ENCODE assay signal across 8 mouse cellular contexts in the genomic region with DNA sequence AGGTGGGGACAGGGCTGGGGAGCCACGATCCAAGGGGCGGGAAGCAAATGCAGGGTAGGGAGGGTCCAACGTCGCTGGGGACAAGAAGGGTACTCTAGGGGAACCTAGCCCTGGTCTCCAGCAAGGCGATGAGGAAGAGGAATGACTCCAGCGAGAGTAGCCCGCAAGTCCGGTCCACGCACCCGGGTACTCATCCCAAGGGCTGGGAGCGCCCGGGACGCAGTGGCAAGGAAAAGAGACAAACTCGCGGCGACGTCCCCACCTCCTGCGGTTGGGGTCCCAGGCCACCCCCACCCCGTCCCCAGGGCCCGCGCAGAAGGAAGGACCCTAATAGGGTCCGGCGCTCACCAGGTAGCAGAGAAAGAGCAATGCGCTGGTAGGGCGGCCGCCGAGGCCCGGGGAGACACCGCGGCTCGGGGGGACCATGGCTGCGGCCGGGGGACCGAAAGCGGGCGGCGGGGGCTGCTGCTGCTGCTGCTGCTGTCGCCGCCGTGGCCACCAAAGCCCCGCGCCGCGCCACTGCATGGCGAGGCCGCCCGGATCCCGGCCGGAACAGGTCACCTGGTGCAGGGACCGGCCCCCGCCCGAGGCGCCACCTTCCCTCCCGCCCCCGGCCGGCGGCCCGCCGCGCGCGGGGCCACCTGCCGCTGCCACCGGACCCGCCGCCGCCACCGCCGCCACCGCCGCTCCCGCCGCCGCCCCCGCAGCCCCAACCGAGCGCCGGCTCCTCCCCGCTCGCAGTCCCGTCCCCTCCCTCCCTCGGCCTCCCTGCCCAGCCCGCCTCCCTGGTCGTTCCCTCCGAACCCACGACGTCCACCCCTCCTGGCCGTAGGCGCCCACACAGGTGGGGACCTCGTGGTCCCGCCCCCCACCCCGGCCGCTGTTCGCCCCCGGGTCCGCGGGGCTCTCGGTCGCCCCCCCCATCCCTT. TPM values are rescaled to one million over a fixed set of nuclear protein-coding genes. Genes with fewer than 3 reads are reported as not detected.
A peak's percentile ranks its signal among the peaks of the same experiment; 100 is the strongest.
DNase-seq lines count a peak whose midpoint lies in the region; ATAC-seq and TF ChIP-seq lines count a peak whose summit lies in the region.

No protein-coding gene starts in this region.

- peaks cover 5% of the 10 kb centered on the region; the same call in 1 of the 2 replicates for H3K4me1 ChIP-seq in kidney, embryonic 14.5 days (ENCODE audit: control insufficient read depth, insufficient read depth, low read length)
- H3K4me1 ChIP-seq in embryonic facial prominence, embryonic 14.5 days (ENCODE audit: control insufficient read depth, insufficient read depth, low read length) = no peaks in the 10 kb centered on the region
- H3K4me1 ChIP-seq in hindbrain, embryonic 14.5 days (replicated peaks; ENCODE audit: control insufficient read depth, insufficient read depth, low read length) = peaks cover 14% of the 10 kb centered on the region
- peaks cover 2% of the 10 kb centered on the region for H3K4me1 ChIP-seq in liver, embryonic 16.5 days (ENCODE audit: control insufficient read depth, low read depth, low read length)
- peaks cover 17% of the 10 kb centered on the region for H3K4me1 ChIP-seq in olfactory bulb, adult 2 months (ENCODE audit: control insufficient read depth, insufficient read depth, low read length)

- TF ChIP-seq CTCF in olfactory bulb, adult 2 months (IDR thresholded peaks at IDR 0.05; ENCODE audit: insufficient read depth, low read depth, low read length) = no peak

- H3K27me3 ChIP-seq in kidney, embryonic 14.5 days (ENCODE audit: control insufficient read depth, insufficient read depth, low read length) = peaks cover 18% of the 10 kb centered on the region
- H3K27me3 ChIP-seq in embryonic facial prominence, embryonic 14.5 days (replicated peaks; ENCODE audit: control insufficient read depth, insufficient read depth, low read length) = peaks cover 44% of the 10 kb centered on the region
- 0 out of 2 replicates have a peak, but pooled peaks cover 6% of the 10 kb centered on the region for H3K27me3 ChIP-seq in hindbrain, embryonic 14.5 days (ENCODE audit: control insufficient read depth, insufficient read depth, low read length)
- peaks cover 45% of the 10 kb centered on the region for H3K27me3 ChIP-seq in liver, embryonic 16.5 days (ENCODE audit: control insufficient read depth, insufficient read depth, low read depth, low read length)

- no peak for TF ChIP-seq POLR2A in olfactory bulb, adult 2 months (IDR thresholded peaks at IDR 0.05; ENCODE audit: insufficient read depth, low read depth, low read length)

- H3K27ac ChIP-seq in kidney, embryonic 14.5 days (ENCODE audit: low read depth, low read length) = peak overlapping the region; percentile 65
- H3K27ac ChIP-seq in embryonic facial prominence, embryonic 14.5 days (replicated peaks; ENCODE audit: low read depth, low read length) = no peak overlapping the region
- H3K27ac ChIP-seq in hindbrain, embryonic 14.5 days = peak overlapping the region; percentile 68
- no peak overlapping the region for H3K27ac ChIP-seq in liver, embryonic 16.5 days (ENCODE audit: low read length)
- H3K27ac ChIP-seq in olfactory bulb, adult 2 months (ENCODE audit: insufficient read depth, low read depth, low read length) = no peak overlapping the region

- H3K4me3 ChIP-seq in kidney, embryonic 14.5 days (ENCODE audit: low read length) = peak overlapping the region; percentile 77
- H3K4me3 ChIP-seq in embryonic facial prominence, embryonic 14.5 days (ENCODE audit: low read depth, low read length) = peak overlapping the region; percentile 62
- H3K4me3 ChIP-seq in hindbrain, embryonic 14.5 days (replicated peaks; ENCODE audit: low read length) = peak overlapping the region; percentile 61
- H3K4me3 ChIP-seq in liver, embryonic 16.5 days (ENCODE audit: low read depth, low read length) = peak overlapping the region; percentile 52
- peak overlapping the region; percentile 55 for H3K4me3 ChIP-seq in olfactory bulb, adult 2 months (ENCODE audit: insufficient read depth, low read depth, low read length)

- DNase-seq in kidney, adult 8-10 months = no peak
- DNase-seq in adrenal gland, postnatal 25 days = peak; percentile 56
- DNase-seq in embryonic facial prominence, embryonic 14.5 days (ENCODE audit: low spot score) = no peak
- no peak for DNase-seq in hindbrain, embryonic 14.5 days (ENCODE audit: low spot score)
- no peak for DNase-seq in layer of hippocampus, adult 11-12 months (ENCODE audit: low spot score)

- no peaks in the 10 kb centered on the region for H3K9me3 ChIP-seq in kidney, embryonic 14.5 days (ENCODE audit: control insufficient read depth, low read length)
- H3K9me3 ChIP-seq in embryonic facial prominence, embryonic 14.5 days (ENCODE audit: control insufficient read depth, low read length) = no peaks in the 10 kb centered on the region
- H3K9me3 ChIP-seq in hindbrain, embryonic 14.5 days (ENCODE audit: control insufficient read depth, low read length) = no peaks in the 10 kb centered on the region
- H3K9me3 ChIP-seq in liver, embryonic 16.5 days (replicated peaks; ENCODE audit: control insufficient read depth, low read length) = no peaks in the 10 kb centered on the region

- H3K4me2 ChIP-seq in kidney, embryonic 14.5 days (replicated peaks; ENCODE audit: low read depth, low read length) = peak overlapping the region; percentile 95
- peak overlapping the region; percentile 99 for H3K4me2 ChIP-seq in embryonic facial prominence, embryonic 14.5 days (ENCODE audit: low read depth, low read length)
- peak overlapping the region; percentile 89 for H3K4me2 ChIP-seq in hindbrain, embryonic 14.5 days (replicated peaks)
- H3K4me2 ChIP-seq in liver, embryonic 16.5 days (ENCODE audit: low read depth, low read length) = peak overlapping the region; percentile 76

- H3K9ac ChIP-seq in kidney, embryonic 14.5 days (ENCODE audit: low read depth, low read length) = peak overlapping the region; percentile 82
- H3K9ac ChIP-seq in embryonic facial prominence, embryonic 14.5 days (ENCODE audit: low read depth, low read length) = peak overlapping the region; percentile 67
- peak overlapping the region; percentile 87 for H3K9ac ChIP-seq in hindbrain, embryonic 14.5 days
- H3K9ac ChIP-seq in liver, embryonic 16.5 days (ENCODE audit: low read depth, low read length) = no peak overlapping the region

- ATAC-seq in kidney, embryonic 14.5 days (ENCODE audit: low FRiP score, low TSS enrichment) = peak; percentile 48
- ATAC-seq in embryonic facial prominence, embryonic 14.5 days (ENCODE audit: low read depth) = peak; percentile 10; the same call in 1 of the 2 replicates
- ATAC-seq in hindbrain, embryonic 14.5 days (ENCODE audit: low FRiP score) = peak; percentile 38
- no peak for ATAC-seq in liver, embryonic 16.5 days (ENCODE audit: low read depth)

- 3% methylated on average over 50 of the region's 99 CpGs for WGBS in kidney, embryonic 14.5 days
- WGBS in embryonic facial prominence, embryonic 14.5 days = 1% methylated on average over 12 of the region's 99 CpGs
- WGBS in hindbrain, embryonic 14.5 days = under 1% methylated on average over 61 of the region's 99 CpGs
- WGBS in liver, embryonic 16.5 days (ENCODE audit: insufficient replicate concordance) = 1% methylated on average over 71 of the region's 99 CpGs
- 1% methylated on average over 89 of the region's 99 CpGs for WGBS in olfactory bulb, adult 2 months

- H3K36me3 ChIP-seq in kidney, embryonic 14.5 days (ENCODE audit: control insufficient read depth, insufficient read depth, low read length) = no peaks in the 10 kb centered on the region
- no peaks in the 10 kb centered on the region for H3K36me3 ChIP-seq in embryonic facial prominence, embryonic 14.5 days (ENCODE audit: control insufficient read depth, insufficient read depth, low read length)
- no peaks in the 10 kb centered on the region for H3K36me3 ChIP-seq in hindbrain, embryonic 14.5 days (replicated peaks; ENCODE audit: control insufficient read depth, insufficient read depth)
- H3K36me3 ChIP-seq in liver, embryonic 16.5 days (ENCODE audit: control insufficient read depth, insufficient read depth) = no peaks in the 10 kb centered on the region

RNA-seq across cellular contexts. Expression of gene Sel1l3, which starts 0.7 kb away (rescaled TPM):
- polyA plus RNA-seq in kidney, embryonic 14.5 days (2014; fragmentation: Nextera tagmentation; extraction: Ambion mirVana) = 15.9 and 28.9 TPM in 2 replicates
- 2.0 and 3.7 TPM in 2 replicates for total RNA-seq in adrenal gland, postnatal 25 days (2021)
- polyA plus RNA-seq in embryonic facial prominence, embryonic 14.5 days (2014; fragmentation: Nextera tagmentation; extraction: Ambion mirVana) = 5.9 and 6.9 TPM in 2 replicates
- polyA plus RNA-seq in hindbrain, embryonic 14.5 days (2014; fragmentation: Nextera tagmentation; extraction: Ambion mirVana) = 7.7 and 8.2 TPM in 2 replicates
- 0.21 TPM in 1 of 2 replicates, not detected in the other for polyA plus RNA-seq in liver, embryonic 16.5 days (2015; fragmentation: Nextera tagmentation; extraction: Ambion mirVana)
- polyA plus RNA-seq in olfactory bulb, adult 2 months (2012; ENCODE audit: insufficient read depth, insufficient read length, low replicate concordance, missing spikeins) = not detected in 2 replicates

RNA-seq across cellular contexts. Expression of gene Smim20, which starts 53.8 kb away (rescaled TPM):
- 91.7 and 106 TPM in 2 replicates for polyA plus RNA-seq in kidney, embryonic 14.5 days (2014; fragmentation: Nextera tagmentation; extraction: Ambion mirVana)
- total RNA-seq in adrenal gland, postnatal 25 days (2021) = 60.7 and 70.8 TPM in 2 replicates
- polyA plus RNA-seq in embryonic facial prominence, embryonic 14.5 days (2014; fragmentation: Nextera tagmentation; extraction: Ambion mirVana) = 96.7 and 104 TPM in 2 replicates
- polyA plus RNA-seq in hindbrain, embryonic 14.5 days (2014; fragmentation: Nextera tagmentation; extraction: Ambion mirVana) = 78.6 and 82.0 TPM in 2 replicates
- polyA plus RNA-seq in liver, embryonic 16.5 days (2015; fragmentation: Nextera tagmentation; extraction: Ambion mirVana) = 27.0 and 30.9 TPM in 2 replicates
- polyA plus RNA-seq in olfactory bulb, adult 2 months (2012; ENCODE audit: insufficient read depth, insufficient read length, low replicate concordance, missing spikeins) = not detected in 2 replicates

Comparison
In these comparisons a context has a peak if more than half of its experiments do, and no peak if none do; other contexts are left out.
1. H3K27ac ChIP-seq: peak in kidney, embryonic 14.5 days (single experiment) and hindbrain, embryonic 14.5 days (single experiment); none in embryonic facial prominence, embryonic 14.5 days (single experiment), liver, embryonic 16.5 days (single experiment) and olfactory bulb, adult 2 months (single experiment).
2. RNA of gene Smim20, which starts 53.8 kb away (polyA plus RNA-seq): 96.7 to 104 TPM in embryonic facial prominence, embryonic 14.5 days, 91.7 to 106 TPM in kidney, embryonic 14.5 days, 78.6 to 82.0 TPM in hindbrain, embryonic 14.5 days and 27.0 to 30.9 TPM in liver, embryonic 16.5 days; not detected in olfactory bulb, adult 2 months; every median in the first group is over 10 times any median in the second.
3. Peak in every context shown above with its lines, with median percentiles within 50 percentile points of each other: H3K4me2 ChIP-seq and H3K4me3 ChIP-seq.